ENCODE assay signal across 26 mouse cellular contexts in the genomic region with DNA sequence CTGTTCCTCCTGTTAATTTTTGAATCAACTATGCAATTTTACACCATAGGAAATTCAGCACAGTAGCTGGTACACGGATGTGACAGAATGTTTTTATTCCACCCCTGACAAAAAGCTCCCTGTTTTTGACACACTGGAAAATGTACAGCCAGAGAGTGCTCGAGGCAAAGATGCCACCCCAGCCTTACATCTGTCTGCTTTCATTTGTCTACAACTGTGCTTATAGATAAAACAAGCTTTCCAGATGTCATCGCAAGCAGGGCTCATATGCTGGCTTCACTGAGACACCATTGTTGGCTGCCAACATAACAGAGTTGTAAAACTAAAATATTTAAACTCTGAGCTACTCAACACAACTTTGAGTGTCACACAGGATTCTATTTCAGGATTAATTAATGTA.
DNase-seq lines count a peak whose midpoint lies in the region; ATAC-seq and TF ChIP-seq lines count a peak whose summit lies in the region.
"Had no signal": no experiment of that assay in that cellular context is flagged by ENCODE, and none has a peak within 500 bp of the region (broad histone marks: within the 10 kb centered on the region; RNA-seq: fewer than 3 reads in every experiment).

No protein-coding gene starts in this region.

- no peak overlapping the region for H3K4me3 ChIP-seq in heart, embryonic 11.5 days (ENCODE audit: low read depth, low read length)
- H3K4me3 ChIP-seq in lung, embryonic 14.5 days (ENCODE audit: low read depth, low read length): no peak overlapping the region
- H3K4me3 ChIP-seq: embryonic facial prominence, embryonic 15.5 days; forebrain, embryonic 15.5 days; hindbrain, embryonic 10.5 days; hindbrain, embryonic 15.5 days; limb, embryonic 10.5 days; limb, embryonic 15.5 days; liver, embryonic 13.5 days had no signal

- H3K36me3 ChIP-seq in heart, embryonic 11.5 days (ENCODE audit: control insufficient read depth, insufficient read depth, low read length): no peaks in the 10 kb centered on the region
- no peaks in the 10 kb centered on the region for H3K36me3 ChIP-seq in lung, embryonic 14.5 days (ENCODE audit: insufficient read depth)
- H3K36me3 ChIP-seq: embryonic facial prominence, embryonic 15.5 days; forebrain, embryonic 15.5 days; hindbrain, embryonic 10.5 days; hindbrain, embryonic 15.5 days; limb, embryonic 10.5 days; limb, embryonic 15.5 days; liver, embryonic 13.5 days had no signal

- peak; percentile 33 for DNase-seq in heart, adult 11 months
- DNase-seq in lung, embryonic 14.5 days: peak; percentile 20
- DNase-seq in lung, adult 18-20 months: no peak
- DNase-seq in brain, adult 2 months (ENCODE audit: low read depth, low spot score): peak; percentile 27
- peak; percentile 3 to 5 for DNase-seq in layer of hippocampus, adult 8-10 months (ENCODE audit: low spot score in 2 of 2)
- DNase-seq: adrenal gland, postnatal 14 days; cerebellum, adult 18-20 months; cerebellum, postnatal 10 days; heart, postnatal 14 days; kidney, adult 11 months; kidney, postnatal 14 days; liver, embryonic 13.5 days; lung, adult 2 months; lung, postnatal 14 days; thymus, adult 2 months; thymus, postnatal 36 days had no signal

- 50% methylated on average over 3 of the region's 3 CpGs for WGBS in heart, embryonic 11.5 days (ENCODE audit: insufficient replicate concordance)
- 45% methylated on average over 3 of the region's 3 CpGs for WGBS in lung, embryonic 14.5 days

- no peak for TF ChIP-seq CTCF in lung, embryonic 14.5 days (IDR thresholded peaks at IDR 0.05; ENCODE audit: low read depth)

- H3K4me1 ChIP-seq in heart, embryonic 11.5 days (ENCODE audit: control insufficient read depth, insufficient read depth, low read length): no peaks in the 10 kb centered on the region
- H3K4me1 ChIP-seq in lung, embryonic 14.5 days (ENCODE audit: insufficient read depth): no peaks in the 10 kb centered on the region
- H3K4me1 ChIP-seq: forebrain, embryonic 15.5 days; hindbrain, embryonic 15.5 days; limb, embryonic 10.5 days; liver, embryonic 13.5 days had no signal

- H3K9me3 ChIP-seq in heart, embryonic 11.5 days (replicated peaks; ENCODE audit: control insufficient read depth, low read length): no peaks in the 10 kb centered on the region
- no peaks in the 10 kb centered on the region for H3K9me3 ChIP-seq in lung, embryonic 14.5 days (ENCODE audit: low read depth, low read length)
- H3K9me3 ChIP-seq: embryonic facial prominence, embryonic 15.5 days; forebrain, embryonic 15.5 days; hindbrain, embryonic 10.5 days; hindbrain, embryonic 15.5 days; limb, embryonic 10.5 days; limb, embryonic 15.5 days; liver, embryonic 13.5 days had no signal

- H3K9ac ChIP-seq in heart, embryonic 11.5 days (ENCODE audit: low read depth, low read length): no peak overlapping the region
- no peak overlapping the region for H3K9ac ChIP-seq in lung, embryonic 14.5 days
- H3K9ac ChIP-seq: embryonic facial prominence, embryonic 15.5 days; forebrain, embryonic 15.5 days; hindbrain, embryonic 15.5 days; limb, embryonic 15.5 days; liver, embryonic 13.5 days had no signal

- ATAC-seq in heart, embryonic 11.5 days (replicated peaks; ENCODE audit: insufficient number of reproducible peaks, low FRiP score, low TSS enrichment): no peak
- ATAC-seq in lung, embryonic 14.5 days (ENCODE audit: insufficient read depth): no peak
- ATAC-seq in erythroblast, adult 5-6 weeks (replicated peaks; ENCODE audit: low FRiP score, poor library complexity, severe bottlenecking): no peak
- ATAC-seq: CD4-positive, CD25-positive, alpha-beta regulatory T cell, adult 4 months; forebrain, embryonic 15.5 days; inflammation-experienced regulatory T-cells, adult 6 months had no signal

- H3K27ac ChIP-seq in heart, embryonic 11.5 days (ENCODE audit: low read depth, low read length): no peak overlapping the region
- no peak overlapping the region for H3K27ac ChIP-seq in lung, embryonic 14.5 days (ENCODE audit: low read depth)
- H3K27ac ChIP-seq: embryonic facial prominence, embryonic 15.5 days; forebrain, embryonic 15.5 days; hindbrain, embryonic 10.5 days; hindbrain, embryonic 15.5 days; limb, embryonic 10.5 days; limb, embryonic 15.5 days; liver, embryonic 13.5 days had no signal

- no peaks in the 10 kb centered on the region for H3K27me3 ChIP-seq in heart, embryonic 11.5 days (ENCODE audit: control insufficient read depth, insufficient read depth, low read length)
- no peaks in the 10 kb centered on the region for H3K27me3 ChIP-seq in lung, embryonic 14.5 days (ENCODE audit: insufficient read depth, low read length)
- H3K27me3 ChIP-seq: embryonic facial prominence, embryonic 15.5 days; forebrain, embryonic 15.5 days; hindbrain, embryonic 15.5 days; limb, embryonic 15.5 days; liver, embryonic 13.5 days had no signal

- H3K4me2 ChIP-seq in heart, embryonic 11.5 days: no peak overlapping the region
- no peak overlapping the region for H3K4me2 ChIP-seq in lung, embryonic 14.5 days
- H3K4me2 ChIP-seq: embryonic facial prominence, embryonic 15.5 days; forebrain, embryonic 15.5 days; hindbrain, embryonic 15.5 days; limb, embryonic 15.5 days; liver, embryonic 13.5 days had no signal

Comparison
In these comparisons a context has a peak if more than half of its experiments do, and no peak if none do; other contexts are left out.
1. DNase-seq: peak in heart, adult 11 months (single experiment), lung, embryonic 14.5 days (single experiment), brain, adult 2 months (single experiment) and layer of hippocampus, adult 8-10 months (2 of 2); none in lung, adult 18-20 months (0 of 2).